Mouse (Mus musculus): ENCODE measurements around the gene Cuta. TPM values are rescaled to one million over a fixed set of nuclear protein-coding genes. Genes with fewer than 3 reads are reported as not detected.
A peak's percentile ranks its signal among the peaks of the same experiment; 100 is the strongest.

Gene Cuta
- polyA plus RNA-seq, 1 experiment from 2014 or later = 138 TPM

DNA sequence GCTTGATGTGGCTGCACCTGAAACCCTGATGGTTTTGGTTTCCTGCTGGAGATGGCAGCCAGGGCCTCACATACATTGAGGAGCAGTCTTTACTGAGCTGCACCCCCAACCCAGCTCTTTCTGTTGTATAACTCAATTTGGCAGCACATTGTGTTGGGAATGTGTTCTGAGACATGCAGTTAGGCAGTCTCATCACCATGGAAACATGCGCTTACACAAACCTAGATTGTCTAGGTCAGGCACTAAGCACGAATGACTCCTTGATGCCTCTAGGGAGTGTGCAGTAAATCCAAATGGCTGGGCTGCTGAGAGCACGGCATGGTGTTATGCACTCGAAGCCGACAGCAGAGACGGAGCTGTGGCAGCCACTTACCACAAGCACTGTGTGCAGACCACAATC is 45.0 kb downstream of the Cuta start:
- H3K27me3 ChIP-seq = peaks cover 7% of the 10 kb centered on the region; the same call in 1 of the 2 replicates
- H3K36me3 ChIP-seq = no peaks in the 10 kb centered on the region
- ATAC-seq (ENCODE audit: low FRiP score, low read depth) = no peak
- H3K4me1 ChIP-seq (replicated peaks) = peaks cover 23% of the 10 kb centered on the region; the same call in 1 of the 2 replicates
- 62% methylated on average over 6 of the region's 6 CpGs for WGBS
- no peaks in the 10 kb centered on the region for H3K9me3 ChIP-seq
- H3K9ac ChIP-seq = no peak overlapping the region
- H3K27ac ChIP-seq (replicated peaks) = no peak overlapping the region
- H3K4me3 ChIP-seq = no peak overlapping the region
- no peak overlapping the region for H3K4me2 ChIP-seq

GRCm38 (mm10) chr17:26893492-26893891 is 45.9 kb downstream of the Cuta start:
- no peak for ATAC-seq (ENCODE audit: low FRiP score, low read depth)
- 38% methylated on average over 6 of the region's 6 CpGs for WGBS
- Histone ChIP-seq H3K27me3 (peaks cover 7% of the 10 kb centered on the region; the same call in 1 of the 2 replicates), H3K4me2 (no peak overlapping the region), H3K9ac (no peak overlapping the region), H3K4me3 (no peak overlapping the region), H3K36me3 (no peaks in the 10 kb centered on the region), H3K27ac (replicated peaks) (no peak overlapping the region), H3K9me3 (no peaks in the 10 kb centered on the region), H3K4me1 (replicated peaks) (peaks cover 23% of the 10 kb centered on the region; the same call in 1 of the 2 replicates)

GRCm38 (mm10) chr17:26892635-26893375 is 46.6 kb downstream of the Cuta start:
- Histone ChIP-seq H3K4me2 (no peak overlapping the region), H3K9me3 (no peaks in the 10 kb centered on the region), H3K27me3 (peaks cover 7% of the 10 kb centered on the region), H3K9ac (no peak overlapping the region), H3K27ac (replicated peaks) (no peak overlapping the region), H3K4me3 (no peak overlapping the region), H3K36me3 (no peaks in the 10 kb centered on the region), H3K4me1 (replicated peaks) (peaks cover 23% of the 10 kb centered on the region; the same call in 1 of the 2 replicates)
- peak; percentile 65; the same call in 1 of the 2 replicates for ATAC-seq (ENCODE audit: low FRiP score, low read depth)
- 31% methylated on average over 16 of the region's 16 CpGs for WGBS

- H3K4me3 ChIP-seq = no peak overlapping the region
- H3K4me2 ChIP-seq = no peak overlapping the region
- no peak overlapping the region for H3K27ac ChIP-seq (replicated peaks)
- peaks cover 29% of the 10 kb centered on the region for H3K4me1 ChIP-seq (replicated peaks)
- no peak overlapping the region for H3K9ac ChIP-seq
- no peak for ATAC-seq (ENCODE audit: low FRiP score, low read depth)
- H3K36me3 ChIP-seq = no peaks in the 10 kb centered on the region
- no peaks in the 10 kb centered on the region for H3K9me3 ChIP-seq
- H3K27me3 ChIP-seq = no peaks in the 10 kb centered on the region; the same call in none of the 2 replicates
- 31% methylated on average over 3 of the region's 3 CpGs for WGBS
Measured at GRCm38 (mm10) chr17:26887926-26888325, 51.4 kb downstream of the Cuta start.

DNA sequence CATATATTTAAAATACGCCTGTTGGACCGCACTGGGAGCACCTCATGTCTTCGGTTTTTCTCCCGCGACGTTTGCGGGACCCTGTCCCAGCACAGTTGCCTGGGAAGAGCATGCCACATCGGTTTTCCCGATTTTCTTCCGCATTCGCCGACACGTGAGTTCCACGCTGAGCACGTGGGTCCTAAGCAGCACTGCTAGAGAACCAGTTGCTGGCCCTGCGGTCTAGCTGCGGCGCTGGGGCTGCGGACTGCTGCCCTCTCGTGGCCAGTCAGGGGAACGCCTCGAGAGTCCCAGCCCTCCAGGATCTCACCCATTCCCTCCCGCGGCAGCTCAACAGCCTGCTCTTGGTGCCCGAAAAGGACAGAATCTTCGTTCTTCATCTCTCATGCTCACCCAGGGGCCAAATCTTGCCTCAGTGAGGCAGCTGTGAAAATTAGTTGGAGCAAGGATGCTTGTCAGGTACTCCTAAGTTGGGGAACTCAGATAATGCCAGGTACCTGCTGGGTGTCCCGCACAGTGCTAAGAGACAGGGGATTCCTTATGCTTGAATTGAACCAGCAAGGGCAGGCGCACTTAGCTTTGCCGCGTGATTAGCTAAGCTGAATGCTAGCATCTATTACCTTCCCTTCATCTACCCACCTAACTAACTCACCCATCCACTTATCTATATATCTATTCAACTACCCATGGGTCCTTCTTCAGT is 53.2 kb downstream of the Cuta start:
- Histone ChIP-seq H3K27ac (replicated peaks) (no peak overlapping the region), H3K9me3 (no peaks in the 10 kb centered on the region), H3K4me3 (peak overlapping the region; percentile 37), H3K4me1 (replicated peaks) (peaks cover 21% of the 10 kb centered on the region), H3K9ac (peak overlapping the region; percentile 22; the same call in 1 of the 2 replicates), H3K27me3 (no peaks in the 10 kb centered on the region; the same call in none of the 2 replicates), H3K4me2 (peak overlapping the region; percentile 62), H3K36me3 (no peaks in the 10 kb centered on the region)
- ATAC-seq (ENCODE audit: low FRiP score, low read depth) = peak; percentile 86
- 11% methylated on average over 30 of the region's 30 CpGs for WGBS

- H3K36me3 ChIP-seq = no peaks in the 10 kb centered on the region
- peak overlapping the region; percentile 62 for H3K4me2 ChIP-seq
- no peaks in the 10 kb centered on the region; the same call in none of the 2 replicates for H3K27me3 ChIP-seq
- peak overlapping the region; percentile 37 for H3K4me3 ChIP-seq
- ATAC-seq (ENCODE audit: low FRiP score, low read depth) = peak; percentile 62
- no peaks in the 10 kb centered on the region for H3K9me3 ChIP-seq
- H3K9ac ChIP-seq = peak overlapping the region; percentile 24; the same call in 1 of the 2 replicates
- H3K4me1 ChIP-seq (replicated peaks) = peaks cover 21% of the 10 kb centered on the region
- 23% methylated on average over 25 of the region's 25 CpGs for WGBS
- no peak overlapping the region for H3K27ac ChIP-seq (replicated peaks)
Measured at GRCm38 (mm10) chr17:26884995-26885926, 54.1 kb downstream of the Cuta start.

Small RNAs within 50 kb of the gene (microRNA-seq; reads per million reads assigned to microRNA genes)
- not detected for gene Gm27775
- gene Mir3083 = 1.3 reads per million
- gene Mir6968 = 0.65 reads per million

Other genes with a start within 250 kb of the Cuta start
- 11.5 and 12.4 TPM in 2 replicates for gene Crebrf, start 223.9 kb downstream of the Cuta start, polyA plus RNA-seq (2015; fragmentation: Nextera tagmentation; extraction: Ambion mirVana)
- 54.8 and 58.6 TPM in 2 replicates for gene Bnip1, start 158.5 kb downstream of the Cuta start, polyA plus RNA-seq (2015; fragmentation: Nextera tagmentation; extraction: Ambion mirVana)
- 0.09 TPM in 1 of 2 replicates, not detected in the other for gene Nkx2-5, start 94.6 kb downstream of the Cuta start, polyA plus RNA-seq (2015; fragmentation: Nextera tagmentation; extraction: Ambion mirVana)
- gene Kifc5b, start 22.5 kb downstream of the Cuta start, polyA plus RNA-seq (2015; fragmentation: Nextera tagmentation; extraction: Ambion mirVana) = 3.4 and 3.7 TPM in 2 replicates
- gene Phf1, start 6.5 kb downstream of the Cuta start, polyA plus RNA-seq (2015; fragmentation: Nextera tagmentation; extraction: Ambion mirVana) = 32.3 and 34.7 TPM in 2 replicates
- 4.7 and 5.1 TPM in 2 replicates for gene Syngap1, start 1.7 kb upstream of the Cuta start, polyA plus RNA-seq (2015; fragmentation: Nextera tagmentation; extraction: Ambion mirVana)
- gene Zbtb9, start 33.6 kb upstream of the Cuta start, polyA plus RNA-seq (2015; fragmentation: Nextera tagmentation; extraction: Ambion mirVana) = 14.6 and 14.7 TPM in 2 replicates
- gene Bak1, start 89.4 kb upstream of the Cuta start, polyA plus RNA-seq (2015; fragmentation: Nextera tagmentation; extraction: Ambion mirVana) = 4.1 and 4.5 TPM in 2 replicates
- 0.79 and 1.2 TPM in 2 replicates for gene Itpr3, start 117.7 kb upstream of the Cuta start, polyA plus RNA-seq (2015; fragmentation: Nextera tagmentation; extraction: Ambion mirVana)
- gene Uqcc2, start 194.3 kb upstream of the Cuta start, polyA plus RNA-seq (2015; fragmentation: Nextera tagmentation; extraction: Ambion mirVana) = 379 and 389 TPM in 2 replicates
- 0.26 and 0.28 TPM in 2 replicates for gene Ip6k3, start 228.2 kb upstream of the Cuta start, polyA plus RNA-seq (2015; fragmentation: Nextera tagmentation; extraction: Ambion mirVana)

Measured in hindbrain, embryonic 15.5 days (tissue).